Mouse (Mus musculus) lung, postnatal 0 days (tissue): ENCODE results near the gene Mgat5.

Experiments used
- CTCF ChIP-seq: IDR thresholded peaks from 2 replicates; pipeline ENCODE4 v1.5.1; 2016; ENCODE audit warnings: antibody characterized with exemption, mild to moderate bottlenecking
- EP300 ChIP-seq: IDR thresholded peaks from 2 replicates; pipeline ENCODE4 v1.6.1; 2016; ENCODE audit warnings: antibody characterized with exemption, mild to moderate bottlenecking, control low read depth

- TF ChIP-seq CTCF (no peak), EP300 (no peak)
These were observed 318.5 kb downstream of the Mgat5 start for GRCm38 (mm10) chr1:127523364-127523763.
